Mouse (Mus musculus) liver, adult 2 months (tissue): ENCODE data around the gene Ncan. TPM values are rescaled to one million over a fixed set of nuclear protein-coding genes. Genes with fewer than 3 reads are reported as not detected.

Experiments used
- DNase-seq: peaks from one replicate; pipeline ENCODE4 v3.0.0-alpha.2; 2011; ENCODE audit warnings: low read depth, low spot score; ENCODE audit errors: extremely low read depth
- H3K27ac ChIP-seq: fragments of 200-500 bp; replicated peaks from 2 replicates; pipeline ENCODE4 v1.5.1; 2012; ENCODE audit warnings: low read depth, mild to moderate bottlenecking, control low read depth, inconsistent platforms, low read length; ENCODE audit not compliant: insufficient read depth
- H3K27me3 ChIP-seq: fragments of 200-500 bp; 2 replicates; pipeline ENCODE4 v1.6.1; 2012; ENCODE audit warnings: mild to moderate bottlenecking, moderate library complexity, low read length, inconsistent platforms; ENCODE audit not compliant: control insufficient read depth, insufficient read depth
- H3K36me3 ChIP-seq: fragments of 200-500 bp; 2 replicates; pipeline ENCODE4 v1.6.1; 2012; ENCODE audit warnings: low read length, inconsistent platforms; ENCODE audit not compliant: control insufficient read depth, insufficient read depth
- H3K4me1 ChIP-seq: fragments of 200-500 bp; 2 replicates; pipeline ENCODE4 v1.6.1; 2011; ENCODE audit warnings: low read length; ENCODE audit not compliant: control insufficient read depth, insufficient read depth
- H3K4me3 ChIP-seq: fragments of 200-500 bp; 2 replicates; pipeline ENCODE4 v1.5.1; 2011; ENCODE audit warnings: low read depth, mild to moderate bottlenecking, control low read depth, low read length, moderate library complexity; ENCODE audit not compliant: insufficient read depth
- H3K79me2 ChIP-seq: fragments of 200-500 bp; 2 replicates; pipeline ENCODE4 v1.6.1; 2012; ENCODE audit warnings: inconsistent platforms, mild to moderate bottlenecking, low read length, moderate library complexity; ENCODE audit not compliant: control insufficient read depth, insufficient read depth
- H3K9ac ChIP-seq: fragments of 200-500 bp; 2 replicates; pipeline ENCODE4 v1.6.1; 2012; ENCODE audit warnings: low read depth, mild to moderate bottlenecking, control low read depth, inconsistent platforms, low read length
- CTCF ChIP-seq: fragments of 200-500 bp; IDR thresholded peaks from 2 replicates; pipeline ENCODE4 v1.5.1; 2011; ENCODE audit warnings: low read depth, low read length, control low read depth
- POLR2A ChIP-seq: fragments of 200-500 bp; IDR thresholded peaks from 2 replicates; pipeline ENCODE4 v1.6.1; 2011; ENCODE audit warnings: low read length, control low read depth; ENCODE audit not compliant: insufficient read depth; ENCODE audit errors: extremely low read depth
- WGBS: fragments of 180-500 bp; shearing (Covaris S2); methylation state at CpG from one replicate; pipeline ENCODE4 v1.1.7; 2018; 5-methylcytosine and 5-hydroxymethylcytosine counted together
- polyA plus RNA-seq: library from polyadenylated mRNA; depleted of rRNA; stranded (reverse); fragments of >200 nt; gene quantifications from 2 replicates; pipeline ENCODE4 v1.2.3, GENCODE M21; 2012
- total RNA-seq: library from RNA; depleted of rRNA; stranded (reverse); fragments of >200 nt; gene quantifications from 2 replicates; pipeline ENCODE4 v1.2.3, GENCODE M21; 2014

The Ncan gene
- total and polyA plus RNA-seq, 2 experiments, result not detected

GRCm38 (mm10) chr8:70139981-70140380 lies 19.3 kb upstream of the Ncan start:
- TF ChIP-seq POLR2A (no peak), CTCF (no peak)
- Histone ChIP-seq H3K9ac (peak overlapping the region; percentile 81), H3K79me2 (no peaks in the 10 kb centered on the region; the same call in 1 of the 2 replicates), H3K27ac (peak overlapping the region; percentile 84), H3K36me3 (no peaks in the 10 kb centered on the region; the same call in 1 of the 2 replicates), H3K4me3 (peak overlapping the region; percentile 73), H3K4me1 (peaks cover 11% of the 10 kb centered on the region), H3K27me3 (no peaks in the 10 kb centered on the region)
- peak; percentile 12 for DNase-seq
- 5% methylated on average over 9 of the region's 9 CpGs for whole genome bisulfite sequencing

- no peaks in the 10 kb centered on the region for H3K27me3 ChIP-seq
- H3K27ac ChIP-seq, result peak within 1 kb of the TSS; percentile 84
- peak within 1 kb of the TSS; percentile 73 for H3K4me3 ChIP-seq
- peaks cover 3% of the 10 kb centered on the region; the same call in 1 of the 2 replicates for H3K36me3 ChIP-seq
- TF ChIP-seq POLR2A (0 out of 2 replicates have a peak, but pooled peaks have one; percentile 27), CTCF (no peak)
- peaks cover 11% of the 10 kb centered on the region for H3K4me1 ChIP-seq
- peak; percentile 97 for DNase-seq
- H3K9ac ChIP-seq, result peak within 1 kb of the TSS; percentile 81
- H3K79me2 ChIP-seq, result no peaks in the 10 kb centered on the region; the same call in 1 of the 2 replicates
- under 1% methylated on average over 46 of the region's 46 CpGs for WGBS
Observed at GRCm38 (mm10) chr8:70139026-70139857, 18.6 kb upstream of the Ncan start, which contains the start of the genes Rfxank, Borcs8 and Mef2b. Rfxank (minus strand) TSS chr8:70139154. Borcs8 (plus strand) TSS chr8:70139499. Mef2b (plus strand) TSS chr8:70139711.

GRCm38 (mm10) chr8:70137890-70138289 lies 17.2 kb upstream of the Ncan start:
- Histone ChIP-seq H3K4me3 (no peak overlapping the region), H3K27me3 (no peaks in the 10 kb centered on the region), H3K79me2 (no peaks in the 10 kb centered on the region; the same call in 1 of the 2 replicates), H3K36me3 (0 out of 2 replicates have a peak, but pooled peaks cover 3% of the 10 kb centered on the region), H3K27ac (0 out of 2 replicates have a peak overlapping the region, but pooled peaks have one; percentile 73), H3K9ac (0 out of 2 replicates have a peak overlapping the region, but pooled peaks have one; percentile 48), H3K4me1 (peaks cover 11% of the 10 kb centered on the region)
- no peak for DNase-seq
- no peak for TF ChIP-seq POLR2A
- no peak for TF ChIP-seq CTCF
- 56% methylated on average over 4 of the region's 4 CpGs for WGBS

GRCm38 (mm10) chr8:70136591-70136990 lies 15.9 kb upstream of the Ncan start:
- no peak overlapping the region for H3K9ac ChIP-seq
- no peak for TF ChIP-seq CTCF
- no peak for TF ChIP-seq POLR2A
- peaks cover 14% of the 10 kb centered on the region for H3K4me1 ChIP-seq
- 0 out of 2 replicates have a peak, but pooled peaks cover 3% of the 10 kb centered on the region for H3K36me3 ChIP-seq
- H3K79me2 ChIP-seq, result no peaks in the 10 kb centered on the region; the same call in 1 of the 2 replicates
- no peaks in the 10 kb centered on the region for H3K27me3 ChIP-seq
- DNase-seq, result peak; percentile 16
- no peak overlapping the region for H3K27ac ChIP-seq
- WGBS, result 72% methylated on average over 4 of the region's 4 CpGs
- no peak overlapping the region for H3K4me3 ChIP-seq

- Histone ChIP-seq H3K4me1 (peaks cover 19% of the 10 kb centered on the region), H3K36me3 (0 out of 2 replicates have a peak, but pooled peaks cover 3% of the 10 kb centered on the region), H3K4me3 (no peak overlapping the region), H3K27me3 (no peaks in the 10 kb centered on the region), H3K79me2 (no peaks in the 10 kb centered on the region; the same call in 1 of the 2 replicates), H3K9ac (no peak overlapping the region), H3K27ac (no peak overlapping the region)
- TF ChIP-seq CTCF (no peak), POLR2A (no peak)
- 94% methylated on average over 9 of the region's 9 CpGs for WGBS
- DNase-seq, result no peak
Observed at GRCm38 (mm10) chr8:70134931-70135330, 14.3 kb upstream of the Ncan start.
